In the genomic region with DNA sequence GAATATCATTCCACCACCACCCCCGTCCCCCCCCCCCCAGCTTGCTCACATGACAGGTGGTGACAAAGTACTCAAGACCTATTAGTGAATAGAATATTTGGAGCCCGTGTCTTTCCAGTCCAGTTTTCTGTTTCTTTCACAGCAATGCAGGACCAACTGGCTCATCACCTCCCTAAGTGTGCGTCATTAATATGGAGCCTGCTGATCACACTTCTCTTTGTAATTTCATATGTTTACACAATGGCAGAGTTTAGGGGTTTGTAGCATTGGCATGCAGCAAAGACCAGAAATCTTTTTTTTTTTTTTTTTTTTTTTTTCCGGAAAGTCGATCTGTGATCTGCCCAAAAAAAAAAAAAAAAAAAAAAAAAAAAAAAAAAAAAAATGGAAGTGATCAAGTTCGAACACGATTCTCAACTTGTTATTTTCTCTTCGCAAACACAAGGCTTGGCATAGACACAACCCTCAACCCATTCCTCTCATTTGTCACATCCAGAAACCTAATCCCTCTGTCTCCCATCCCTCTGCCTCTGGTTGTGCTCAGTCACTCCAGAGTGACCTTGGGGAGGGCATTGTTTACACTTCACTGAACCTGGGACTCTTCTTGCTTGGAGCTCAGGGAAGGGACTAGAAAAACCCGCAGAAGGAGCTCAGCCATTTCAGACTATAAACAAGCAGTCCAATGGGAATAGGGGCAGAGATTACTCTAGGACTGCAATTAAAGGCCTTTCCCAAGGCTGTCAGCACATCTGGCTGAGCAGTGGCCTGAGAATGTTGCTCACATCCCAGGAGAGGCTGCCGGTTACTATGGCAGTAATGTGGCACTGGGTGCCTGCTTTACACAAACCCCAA, we compare ENCODE assay signal across 14 mouse cellular contexts.
DNase-seq lines count a peak whose midpoint lies in the region; ATAC-seq and TF ChIP-seq lines count a peak whose summit lies in the region.
"Had no signal": no experiment of that assay in that cellular context is flagged by ENCODE, and none has a peak within 500 bp of the region (broad histone marks: within the 10 kb centered on the region; RNA-seq: fewer than 3 reads in every experiment).

No protein-coding gene starts in this region.

- peak; percentile 32 for DNase-seq in adrenal gland, postnatal 10 days
- DNase-seq in adrenal gland, adult (ENCODE audit: inconsistent age in 2 of 2, low spot score in 1 of 2): no peak
- no peak for DNase-seq in stomach, postnatal 0 days (ENCODE audit: low spot score)
- DNase-seq in kidney, postnatal 25 days: peak; percentile 14 to 39
- DNase-seq in yolk sac, embryonic 10.5 days (ENCODE audit: low spot score): peak; percentile 47
- no peak for DNase-seq in testis, postnatal 10 days (ENCODE audit: low spot score)
- DNase-seq: gastrocnemius, adult 2 months; thymus, adult 18-20 months had no signal

- TF ChIP-seq CTCF in stomach, postnatal 0 days (IDR thresholded peaks at IDR 0.05; ENCODE audit: low read depth): no peak

- no peak for TF ChIP-seq EP300 in stomach, postnatal 0 days (optimal IDR thresholded peaks at IDR 0.05)

- H3K4me2 ChIP-seq in stomach, embryonic 16.5 days (ENCODE audit: low read depth, low read length): no peak overlapping the region
- H3K4me2 ChIP-seq in stomach, postnatal 0 days (replicated peaks; ENCODE audit: low read depth): no peak overlapping the region
- H3K4me2 ChIP-seq: hindbrain, embryonic 12.5 days; midbrain, embryonic 13.5 days had no signal

- H3K9ac ChIP-seq in stomach, embryonic 16.5 days (ENCODE audit: low read length): no peak overlapping the region
- no peak overlapping the region for H3K9ac ChIP-seq in stomach, postnatal 0 days (ENCODE audit: low read length)
- H3K9ac ChIP-seq: hindbrain, embryonic 12.5 days; midbrain, embryonic 13.5 days had no signal

- ATAC-seq in stomach, embryonic 16.5 days (ENCODE audit: insufficient read depth, low FRiP score): peak; percentile 50; the same call in 1 of the 2 replicates
- ATAC-seq in stomach, postnatal 0 days (ENCODE audit: low FRiP score, low TSS enrichment): no peak
- ATAC-seq in frontal cortex, adult (ENCODE audit: low TSS enrichment): no peak
- ATAC-seq: midbrain, embryonic 13.5 days had no signal

- 0 out of 2 replicates have a peak overlapping the region, but pooled peaks have one; percentile 24 for H3K27ac ChIP-seq in stomach, embryonic 16.5 days (ENCODE audit: low read length)
- H3K27ac ChIP-seq in stomach, postnatal 0 days (replicated peaks): no peak overlapping the region
- H3K27ac ChIP-seq: gastrocnemius, adult 2 months; heart, embryonic 10.5 days; hindbrain, embryonic 12.5 days; midbrain, embryonic 13.5 days had no signal

- no peak overlapping the region for H3K4me3 ChIP-seq in stomach, embryonic 16.5 days (replicated peaks; ENCODE audit: low read length)
- H3K4me3 ChIP-seq in stomach, postnatal 0 days (ENCODE audit: low read depth, low read length): no peak overlapping the region
- H3K4me3 ChIP-seq: gastrocnemius, adult 2 months; heart, embryonic 10.5 days; hindbrain, embryonic 12.5 days; midbrain, embryonic 13.5 days had no signal

- no peaks in the 10 kb centered on the region for H3K36me3 ChIP-seq in stomach, embryonic 16.5 days (ENCODE audit: control insufficient read depth, insufficient read depth, low read length)
- H3K36me3 ChIP-seq in stomach, postnatal 0 days (ENCODE audit: control insufficient read depth, insufficient read depth, low read length): no peaks in the 10 kb centered on the region
- H3K36me3 ChIP-seq: G1E; heart, embryonic 10.5 days; hindbrain, embryonic 12.5 days; midbrain, embryonic 13.5 days had no signal

- H3K27me3 ChIP-seq in stomach, embryonic 16.5 days (ENCODE audit: control insufficient read depth, insufficient read depth, low read length): no peaks in the 10 kb centered on the region
- H3K27me3 ChIP-seq in stomach, postnatal 0 days (ENCODE audit: control insufficient read depth, insufficient read depth, low read length): no peaks in the 10 kb centered on the region
- H3K27me3 ChIP-seq: hindbrain, embryonic 12.5 days; midbrain, embryonic 13.5 days had no signal

- 37% methylated on average over 8 of the region's 10 CpGs for WGBS in stomach, embryonic 16.5 days
- 35% methylated on average over 9 of the region's 10 CpGs for WGBS in stomach, postnatal 0 days

- H3K4me1 ChIP-seq in stomach, embryonic 16.5 days (ENCODE audit: control insufficient read depth, insufficient read depth, low read length): peaks cover 4% of the 10 kb centered on the region
- H3K4me1 ChIP-seq in stomach, postnatal 0 days (replicated peaks; ENCODE audit: control insufficient read depth, insufficient read depth): no peaks in the 10 kb centered on the region
- H3K4me1 ChIP-seq: hindbrain, embryonic 12.5 days; midbrain, embryonic 13.5 days had no signal

- no peaks in the 10 kb centered on the region for H3K9me3 ChIP-seq in stomach, embryonic 16.5 days (replicated peaks; ENCODE audit: control insufficient read depth, low read length)
- no peaks in the 10 kb centered on the region for H3K9me3 ChIP-seq in stomach, postnatal 0 days (ENCODE audit: control insufficient read depth, low read length)
- H3K9me3 ChIP-seq: heart, embryonic 10.5 days; hindbrain, embryonic 12.5 days; midbrain, embryonic 13.5 days had no signal

Comparison
In these comparisons a context has a peak if more than half of its experiments do, and no peak if none do; other contexts are left out.
1. DNase-seq: peak in adrenal gland, postnatal 10 days (single experiment), kidney, postnatal 25 days (2 of 2) and yolk sac, embryonic 10.5 days (single experiment); none in adrenal gland, adult (0 of 2), stomach, postnatal 0 days (single experiment) and testis, postnatal 10 days (single experiment).